Mouse (Mus musculus): ENCODE data around the gene Btbd35f23.
"Not testable (repeated sequence)": the region's sequence is repeated elsewhere in the genome, so short reads cannot be mapped to it uniquely, and the experiment has no call there.

Btbd35f23 gene

GRCm38 (mm10) chrX:3076575-3076974 lies at the start of gene Btbd35f23:
Gene Btbd35f23 (plus strand): TSS chrX:3076875.
- not testable (repeated sequence) for DNase-seq (ENCODE audit: low spot score)
